Mouse (Mus musculus) ES-E14 (cell line): ENCODE measurements around the gene Trio.

Experiments used
- MAFK ChIP-seq: IDR thresholded peaks from 2 replicates; pipeline ENCODE4 v1.6.1; 2014; ENCODE audit warnings: mild to moderate bottlenecking, low read depth, low read length, inconsistent platforms; ENCODE audit not compliant: insufficient read depth
- ZC3H11A ChIP-seq: IDR thresholded peaks from 2 replicates; pipeline ENCODE4 v1.6.1; 2012; ENCODE audit warnings: low read depth, mild to moderate bottlenecking, inconsistent platforms, low read length, borderline replicate concordance

GRCm38 (mm10) chr15:27754571-27755260 is 270.9 kb downstream of the Trio start:
- TF ChIP-seq MAFK (no peak), ZC3H11A (no peak)
